Mouse (Mus musculus) midbrain, embryonic 16.5 days (tissue): ENCODE data around the gene Znhit2. TPM values are rescaled to one million over a fixed set of nuclear protein-coding genes. Genes with fewer than 3 reads are reported as not detected.
A peak's percentile ranks its signal among the peaks of the same experiment; 100 is the strongest.

ENCODE experiments used
- ATAC-seq: fragments of 200-750 bp; cut with Nextera tagmentation; 2 replicates; pipeline ENCODE4 v1.8.0; 2017; ENCODE audit warnings: moderate TSS enrichment
- H3K27ac ChIP-seq: fragments of 300-500 bp; sonication (generic); 2 replicates; pipeline ENCODE4 v1.5.1; 2014; ENCODE audit warnings: mild to moderate bottlenecking, low read length, mixed read lengths
- H3K27me3 ChIP-seq: fragments of 300-500 bp; sonication (generic); 2 replicates; pipeline ENCODE4 v1.6.1; 2014; ENCODE audit warnings: low read depth, low read length, mixed read lengths; ENCODE audit not compliant: control insufficient read depth, insufficient read depth
- H3K36me3 ChIP-seq: fragments of 300-500 bp; sonication (generic); 2 replicates; pipeline ENCODE4 v1.6.1; 2014; ENCODE audit warnings: mild to moderate bottlenecking, low read length, moderate library complexity, mixed read lengths; ENCODE audit not compliant: control insufficient read depth, insufficient read depth
- H3K4me1 ChIP-seq: fragments of 300-500 bp; sonication (generic); 2 replicates; pipeline ENCODE4 v1.6.1; 2014; ENCODE audit warnings: mild to moderate bottlenecking, low read length, mixed read lengths; ENCODE audit not compliant: control insufficient read depth, insufficient read depth
- H3K4me2 ChIP-seq: fragments of 300-500 bp; sonication (generic); 2 replicates; pipeline ENCODE4 v1.6.1; 2014; ENCODE audit warnings: mild to moderate bottlenecking, low read length, mixed read lengths
- H3K4me3 ChIP-seq: fragments of 300-500 bp; sonication (generic); 2 replicates; pipeline ENCODE4 v1.5.1; 2014; ENCODE audit warnings: low read depth, mild to moderate bottlenecking, low read length, moderate library complexity, mixed read lengths
- H3K9ac ChIP-seq: fragments of 300-500 bp; sonication (generic); 2 replicates; pipeline ENCODE4 v1.6.1; 2014; ENCODE audit warnings: low read depth, low read length, mixed read lengths
- H3K9me3 ChIP-seq: fragments of 300-500 bp; sonication (generic); replicated peaks from 2 replicates; pipeline ENCODE4 v1.6.1; 2014; ENCODE audit warnings: mild to moderate bottlenecking, low read length, mixed read lengths; ENCODE audit not compliant: control insufficient read depth, poor library complexity, severe bottlenecking
- WGBS: fragments of 180-500 bp; shearing (Covaris S2); extraction: QIAGEN DNeasy Blood & Tissue Kit; methylation state at CpG from one replicate; pipeline ENCODE4 v1.1.7; 2014; 5-methylcytosine and 5-hydroxymethylcytosine counted together
- polyA plus RNA-seq: library from polyadenylated mRNA; unstranded; fragments of >200 nt; fragmentation: Nextera tagmentation; extraction: Ambion mirVana; gene quantifications from 2 replicates; pipeline ENCODE4 v1.2.1, GENCODE M21; 2015

Znhit2 gene
- polyA plus RNA-seq, 1 experiment from 2014 or later: 30.2 TPM

DNA sequence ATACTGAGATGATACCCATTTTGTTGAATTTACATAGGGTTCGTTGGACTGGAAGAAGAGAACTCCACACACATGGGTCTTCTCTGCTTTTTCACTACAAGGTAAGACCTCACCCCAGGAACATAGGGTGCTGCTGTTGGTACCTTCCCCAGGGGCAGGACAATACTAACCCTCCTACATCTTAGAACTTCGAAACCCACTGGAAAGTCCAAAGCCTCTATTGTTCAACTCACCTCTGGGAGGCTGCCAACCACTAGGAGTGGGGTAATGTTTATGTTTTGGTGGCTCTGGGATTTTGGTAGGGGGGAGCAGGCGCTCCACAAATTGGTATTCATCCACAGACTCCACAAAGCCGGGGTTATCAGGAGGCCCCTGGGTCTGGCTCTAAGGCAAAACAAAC, 4.3 kb upstream of the Znhit2 start:
- peak overlapping the region; percentile 88 for H3K4me2 ChIP-seq
- 50% methylated on average over 4 of the region's 4 CpGs for WGBS
- H3K4me1 ChIP-seq: peaks cover 24% of the 10 kb centered on the region
- no peaks in the 10 kb centered on the region for H3K27me3 ChIP-seq
- ATAC-seq: no peak
- no peak overlapping the region for H3K27ac ChIP-seq
- H3K9ac ChIP-seq: peak overlapping the region; percentile 68
- peaks cover 22% of the 10 kb centered on the region for H3K36me3 ChIP-seq
- no peaks in the 10 kb centered on the region for H3K9me3 ChIP-seq
- H3K4me3 ChIP-seq: peak overlapping the region; percentile 67

- Histone ChIP-seq H3K4me3 (peak within 1 kb of the TSS; percentile 67), H3K27ac (peak within 1 kb of the TSS; percentile 86), H3K4me2 (peak within 1 kb of the TSS; percentile 88), H3K36me3 (peaks cover 18% of the 10 kb centered on the region), H3K9ac (peak within 1 kb of the TSS; percentile 91), H3K27me3 (no peaks in the 10 kb centered on the region), H3K4me1 (peaks cover 31% of the 10 kb centered on the region), H3K9me3 (no peaks in the 10 kb centered on the region)
- WGBS: under 1% methylated on average over 62 of the region's 63 CpGs
- ATAC-seq: peak; percentile 79
Measured at GRCm38 (mm10) chr19:6057313-6058096, 3.5 kb upstream of the Znhit2 start, which contains the start of the genes Mrpl49 and Fau. Gene Mrpl49, minus strand, starts transcription at chr19:6057785. Gene Fau, plus strand, starts transcription at chr19:6057844.

DNA sequence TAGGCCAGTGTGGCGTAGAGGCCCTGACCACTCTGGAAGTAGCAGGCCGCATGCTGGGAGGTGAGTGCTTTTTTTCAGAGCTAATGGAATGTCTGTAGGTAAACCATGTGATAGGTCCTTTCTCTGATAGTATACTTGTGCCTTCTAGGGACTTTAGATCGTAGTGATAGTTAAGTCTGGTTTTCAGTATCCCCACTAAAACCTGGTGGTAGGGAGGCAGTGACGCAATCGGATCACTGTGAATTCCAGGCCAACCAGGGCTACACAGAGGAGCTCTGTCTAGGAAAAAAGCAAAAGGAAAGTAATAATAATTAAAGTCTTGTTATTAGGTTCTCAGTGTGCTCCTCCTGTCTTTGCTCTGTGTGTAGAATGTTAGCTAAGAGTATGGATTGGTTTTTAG, 2.5 kb upstream of the Znhit2 start:
- H3K4me3 ChIP-seq: peak overlapping the region; percentile 67
- H3K27ac ChIP-seq: no peak overlapping the region
- 41% methylated on average over 5 of the region's 5 CpGs for WGBS
- peak overlapping the region; percentile 91 for H3K9ac ChIP-seq
- H3K9me3 ChIP-seq: no peaks in the 10 kb centered on the region
- peaks cover 38% of the 10 kb centered on the region for H3K4me1 ChIP-seq
- H3K36me3 ChIP-seq: peaks cover 11% of the 10 kb centered on the region
- H3K4me2 ChIP-seq: peak overlapping the region; percentile 88
- no peak for ATAC-seq
- no peaks in the 10 kb centered on the region for H3K27me3 ChIP-seq

DNA sequence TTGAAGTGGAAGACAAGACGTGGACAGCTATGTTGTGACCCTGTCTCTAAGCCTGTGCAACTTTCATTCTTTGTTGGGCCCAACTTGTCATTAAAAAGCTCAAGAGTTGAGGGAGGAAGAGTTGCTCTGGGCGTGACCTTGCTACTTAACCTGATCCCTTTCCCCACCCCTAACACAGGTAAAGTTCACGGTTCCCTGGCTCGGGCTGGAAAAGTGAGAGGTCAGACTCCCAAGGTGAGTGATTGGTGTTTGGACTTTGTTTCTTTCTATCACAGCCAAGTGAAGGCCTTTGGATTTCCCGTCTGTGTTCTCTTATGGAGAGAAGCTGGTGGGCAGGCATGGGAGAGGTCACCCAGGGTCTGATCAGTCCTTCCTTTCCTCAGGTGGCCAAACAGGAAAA, 2.0 kb upstream of the Znhit2 start:
- Histone ChIP-seq H3K9me3 (no peaks in the 10 kb centered on the region), H3K4me3 (no peak overlapping the region; the same call in 1 of the 2 replicates), H3K27me3 (no peaks in the 10 kb centered on the region), H3K4me2 (peak overlapping the region; percentile 88), H3K4me1 (peaks cover 38% of the 10 kb centered on the region), H3K9ac (no peak overlapping the region), H3K27ac (no peak overlapping the region), H3K36me3 (peaks cover 7% of the 10 kb centered on the region)
- WGBS: 91% methylated on average over 5 of the region's 5 CpGs
- ATAC-seq: no peak

DNA sequence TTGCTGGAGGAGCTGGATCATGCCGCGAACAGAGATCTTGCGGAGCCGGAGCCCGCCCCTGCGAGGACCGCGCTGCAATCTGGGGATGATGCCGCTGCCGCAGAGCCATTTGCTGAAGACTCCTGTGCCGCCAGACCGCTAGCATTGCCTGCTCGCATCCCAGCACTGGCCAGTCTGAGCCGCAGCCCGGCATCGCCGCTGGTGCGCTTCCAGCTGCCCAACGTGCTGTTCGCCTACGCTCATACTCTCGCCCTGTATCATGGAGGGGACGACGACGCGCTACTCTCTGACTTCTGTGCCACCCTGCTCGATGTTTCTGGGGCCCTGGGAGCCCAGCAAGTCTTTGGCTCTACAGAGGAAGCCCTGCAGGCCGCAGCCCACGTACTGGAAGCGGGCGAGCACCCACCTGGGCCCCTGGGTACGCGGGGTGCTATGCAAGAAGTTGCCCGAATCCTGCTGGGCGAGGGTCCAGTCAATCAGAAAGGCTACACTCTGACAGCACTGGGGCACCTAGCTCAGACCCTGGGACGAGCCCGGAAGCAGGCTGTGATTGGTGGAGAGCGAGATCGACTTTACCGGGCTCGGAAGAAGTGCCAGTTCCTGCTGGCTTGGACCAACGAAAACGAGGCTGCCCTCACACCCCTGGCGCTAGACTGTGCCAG, 780 bp downstream of the Znhit2 start:
- Histone ChIP-seq H3K4me2 (peak overlapping the region; percentile 100), H3K4me1 (peaks cover 45% of the 10 kb centered on the region), H3K36me3 (no peaks in the 10 kb centered on the region), H3K27me3 (no peaks in the 10 kb centered on the region), H3K27ac (peak overlapping the region; percentile 92), H3K9ac (peak overlapping the region; percentile 98), H3K4me3 (peak overlapping the region; percentile 88), H3K9me3 (no peaks in the 10 kb centered on the region)
- ATAC-seq: no peak
- WGBS: 2% methylated on average over 44 of the region's 44 CpGs

DNA sequence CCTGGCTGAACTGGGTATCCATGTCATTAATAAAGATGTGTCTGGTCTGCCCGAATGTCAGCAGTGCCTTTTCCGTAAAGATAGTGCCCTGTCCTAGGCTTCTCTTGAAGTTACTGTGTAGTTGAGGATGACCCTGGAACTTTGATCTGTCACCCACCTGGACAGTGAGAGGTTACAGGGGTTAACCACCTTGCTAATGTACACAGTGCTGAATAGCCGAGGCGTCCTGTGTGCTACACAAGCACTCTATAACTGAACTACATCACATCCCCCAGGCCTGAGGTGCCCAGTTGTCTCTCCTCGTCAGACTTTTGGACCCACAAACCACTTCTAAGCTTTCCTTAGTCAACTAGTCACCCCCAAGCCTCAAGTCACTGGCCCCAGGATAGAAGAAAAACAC, 1.4 kb downstream of the Znhit2 start:
- ATAC-seq: no peak
- H3K36me3 ChIP-seq: no peaks in the 10 kb centered on the region
- no peaks in the 10 kb centered on the region for H3K9me3 ChIP-seq
- H3K9ac ChIP-seq: peak overlapping the region; percentile 98
- H3K27me3 ChIP-seq: no peaks in the 10 kb centered on the region
- WGBS: 67% methylated on average over 5 of the region's 5 CpGs
- H3K4me3 ChIP-seq: peak overlapping the region; percentile 88
- no peak overlapping the region for H3K27ac ChIP-seq
- H3K4me1 ChIP-seq: peaks cover 42% of the 10 kb centered on the region
- H3K4me2 ChIP-seq: peak overlapping the region; percentile 100

DNA sequence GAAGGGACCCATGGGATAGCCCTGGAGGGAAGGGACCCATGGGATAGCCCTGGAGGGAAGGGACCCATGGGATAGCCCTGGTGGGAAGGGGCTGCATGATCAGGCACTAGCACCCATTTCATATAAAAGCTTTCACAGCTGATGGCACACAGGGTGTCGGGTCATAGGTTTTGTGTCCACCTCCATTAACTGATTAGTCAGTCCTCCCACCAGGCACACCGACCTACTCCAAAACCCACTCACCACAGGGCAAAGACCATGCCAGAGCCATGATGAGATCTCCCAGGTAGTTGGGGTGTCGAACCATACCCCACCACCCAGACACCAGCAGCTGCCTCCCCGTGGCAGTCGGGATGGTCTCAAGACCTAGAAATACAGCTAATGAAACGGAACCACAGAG, 2.1 kb downstream of the Znhit2 start:
- Histone ChIP-seq H3K27ac (no peak overlapping the region), H3K27me3 (no peaks in the 10 kb centered on the region), H3K9ac (no peak overlapping the region), H3K4me2 (peak overlapping the region; percentile 100; the same call in 1 of the 2 replicates), H3K4me1 (peaks cover 46% of the 10 kb centered on the region), H3K9me3 (no peaks in the 10 kb centered on the region), H3K4me3 (no peak overlapping the region), H3K36me3 (no peaks in the 10 kb centered on the region)
- WGBS: 92% methylated on average over 6 of the region's 6 CpGs
- ATAC-seq: no peak

- H3K9me3 ChIP-seq: no peaks in the 10 kb centered on the region
- peak overlapping the region; percentile 52 for H3K4me3 ChIP-seq
- no peaks in the 10 kb centered on the region for H3K27me3 ChIP-seq
- H3K27ac ChIP-seq: peak overlapping the region; percentile 91
- 37% methylated on average over 4 of the region's 5 CpGs for WGBS
- H3K9ac ChIP-seq: peak overlapping the region; percentile 82
- peak; percentile 2; the same call in 1 of the 2 replicates for ATAC-seq
- peaks cover 25% of the 10 kb centered on the region for H3K36me3 ChIP-seq
- peak overlapping the region; percentile 91 for H3K4me2 ChIP-seq
- peaks cover 37% of the 10 kb centered on the region for H3K4me1 ChIP-seq
Measured at GRCm38 (mm10) chr19:6066571-6066970, 5.6 kb downstream of the Znhit2 start.
